Mouse (Mus musculus): ENCODE data around the gene Galc.

The Galc gene

GRCm38 (mm10) chr12:98181729-98182128, 77.5 kb downstream of the Galc start:
- DNase-seq (ENCODE audit: low spot score in 2 of 2), result no peak

GRCm38 (mm10) chr12:98180807-98181206, 78.5 kb downstream of the Galc start:
- DNase-seq (ENCODE audit: low spot score in 2 of 2), result no peak

- DNase-seq (ENCODE audit: low spot score in 2 of 2), result no peak
These were observed 78.9 kb downstream of the Galc start for GRCm38 (mm10) chr12:98180235-98180800.

DNA sequence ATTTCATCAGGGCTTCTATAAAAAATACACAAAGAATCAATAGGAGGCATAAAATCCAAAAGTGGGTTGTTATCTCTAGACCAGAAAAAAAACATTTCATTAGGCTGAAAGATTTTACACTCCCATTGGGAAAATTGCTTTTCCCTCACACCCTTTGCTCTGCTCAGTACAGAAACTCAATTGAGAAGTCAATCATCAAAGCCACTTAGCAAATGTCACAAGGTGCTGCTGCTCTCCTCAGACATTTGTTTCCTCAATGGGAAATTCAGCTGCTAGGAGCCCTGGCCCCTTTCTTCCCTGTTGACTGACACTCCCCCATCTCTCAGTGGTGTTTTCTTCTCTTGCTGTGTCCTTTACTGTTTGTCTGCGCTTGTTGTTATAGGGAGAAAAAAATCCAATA, 79.8 kb downstream of the Galc start:
- DNase-seq (ENCODE audit: low spot score in 2 of 2), result no peak

DNA sequence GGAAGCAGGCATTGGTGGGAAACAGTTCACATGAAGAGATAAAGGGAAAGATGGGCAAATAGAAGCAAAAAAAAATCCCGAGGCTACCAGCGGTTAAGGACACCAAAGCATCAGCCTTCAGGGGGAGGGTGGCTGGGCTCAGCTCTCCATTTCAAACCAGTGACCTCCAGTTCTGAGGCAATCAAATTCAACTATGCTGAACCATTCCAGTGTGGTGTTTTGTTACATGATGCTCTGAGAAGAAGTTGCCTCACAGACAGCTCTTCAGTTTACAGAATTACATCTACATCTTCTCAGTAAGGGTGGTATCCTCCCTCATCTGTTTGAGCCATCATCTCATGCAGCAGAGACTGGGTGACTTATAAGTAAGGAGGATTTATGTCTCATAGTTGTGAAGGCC, 82.6 kb downstream of the Galc start:
- DNase-seq (ENCODE audit: low spot score in 2 of 2), result no peak

- no peak for DNase-seq (ENCODE audit: low spot score in 2 of 2)
These were observed 97.4 kb downstream of the Galc start for GRCm38 (mm10) chr12:98161901-98162300.

- DNase-seq (ENCODE audit: low spot score in 2 of 2), result no peak
These were observed 98.4 kb downstream of the Galc start for GRCm38 (mm10) chr12:98160867-98161266.
